Mouse (Mus musculus) heart, embryonic 13.5 days (tissue): ENCODE data around the gene Rflna. TPM values are rescaled to one million over a fixed set of nuclear protein-coding genes. Genes with fewer than 3 reads are reported as not detected.

ENCODE experiments used
- ATAC-seq: fragments of 200-750 bp; cut with Nextera tagmentation; 2 replicates; pipeline ENCODE4 v1.8.0; 2017; ENCODE audit warnings: moderate TSS enrichment; ENCODE audit not compliant: insufficient number of reproducible peaks, low FRiP score, low TSS enrichment; ENCODE audit errors: extremely low read depth
- H3K27ac ChIP-seq: fragments of 300-500 bp; sonication (generic); replicated peaks from 2 replicates; pipeline ENCODE4 v1.5.1; 2015; ENCODE audit warnings: moderate library complexity, mild to moderate bottlenecking, inconsistent platforms
- H3K27me3 ChIP-seq: fragments of 300-500 bp; sonication (generic); replicated peaks from 2 replicates; pipeline ENCODE4 v1.6.1; 2015; ENCODE audit warnings: mild to moderate bottlenecking, inconsistent platforms
- H3K36me3 ChIP-seq: fragments of 300-500 bp; sonication (generic); 2 replicates; pipeline ENCODE4 v1.6.1; 2015; ENCODE audit warnings: mild to moderate bottlenecking, inconsistent platforms
- H3K4me1 ChIP-seq: fragments of 300-500 bp; sonication (generic); 2 replicates; pipeline ENCODE4 v1.6.1; 2015; ENCODE audit warnings: inconsistent platforms
- H3K4me2 ChIP-seq: fragments of 300-500 bp; sonication (generic); 2 replicates; pipeline ENCODE4 v1.6.1; 2015; ENCODE audit warnings: inconsistent platforms, mild to moderate bottlenecking, moderate library complexity
- H3K4me3 ChIP-seq: fragments of 300-500 bp; sonication (generic); 2 replicates; pipeline ENCODE4 v1.5.1; 2015; ENCODE audit warnings: moderate library complexity, mild to moderate bottlenecking, inconsistent platforms
- H3K9ac ChIP-seq: fragments of 300-500 bp; sonication (generic); 2 replicates; pipeline ENCODE4 v1.6.1; 2015; ENCODE audit warnings: inconsistent platforms, mild to moderate bottlenecking, moderate library complexity
- H3K9me3 ChIP-seq: fragments of 300-500 bp; sonication (generic); 2 replicates; pipeline ENCODE4 v1.6.1; 2016; ENCODE audit warnings: inconsistent platforms
- WGBS: fragments of 180-500 bp; shearing (Covaris S2); methylation state at CpG from one replicate; pipeline ENCODE4 v1.1.7; 2015; ENCODE audit warnings: mixed read lengths; 5-methylcytosine and 5-hydroxymethylcytosine counted together
- polyA plus RNA-seq: library from polyadenylated mRNA; unstranded; fragments of >200 nt; fragmentation: Nextera tagmentation; extraction: Ambion mirVana; gene quantifications from 2 replicates; pipeline ENCODE4 v1.2.1, GENCODE M21; 2015

Rflna gene
- polyA plus RNA-seq, 1 experiment from 2014 or later = 1.6 TPM

DNA sequence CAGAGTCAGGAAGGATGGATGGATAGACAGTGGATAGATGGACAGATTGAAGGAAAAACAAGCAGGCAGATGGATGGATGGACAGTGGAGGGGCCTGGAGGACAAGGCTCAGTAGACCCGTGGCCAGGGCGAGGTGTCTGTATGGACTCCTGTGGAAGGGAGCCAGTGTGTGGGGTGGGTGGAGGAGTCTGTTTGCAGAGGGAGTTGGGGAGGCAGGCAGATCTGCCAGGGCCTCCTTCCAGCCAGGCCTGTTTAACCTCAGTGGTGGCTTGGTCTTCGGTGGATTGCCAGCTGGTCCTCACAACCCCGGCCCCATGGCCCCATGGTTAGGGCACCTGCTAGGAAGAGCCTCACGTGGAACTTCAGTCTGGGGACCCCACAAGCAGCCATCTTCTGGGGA is 3.9 kb downstream of the Rflna start:
- peaks cover 52% of the 10 kb centered on the region for H3K4me1 ChIP-seq
- H3K27me3 ChIP-seq = peaks cover 36% of the 10 kb centered on the region
- H3K4me2 ChIP-seq = no peak overlapping the region
- H3K36me3 ChIP-seq = peaks cover 23% of the 10 kb centered on the region
- H3K4me3 ChIP-seq = no peak overlapping the region
- peak overlapping the region; percentile 33 for H3K9ac ChIP-seq
- ATAC-seq = no peak
- H3K27ac ChIP-seq = 0 out of 2 replicates have a peak overlapping the region, but pooled peaks have one; percentile 36
- H3K9me3 ChIP-seq = no peaks in the 10 kb centered on the region
- WGBS = 71% methylated on average over 5 of the region's 5 CpGs

DNA sequence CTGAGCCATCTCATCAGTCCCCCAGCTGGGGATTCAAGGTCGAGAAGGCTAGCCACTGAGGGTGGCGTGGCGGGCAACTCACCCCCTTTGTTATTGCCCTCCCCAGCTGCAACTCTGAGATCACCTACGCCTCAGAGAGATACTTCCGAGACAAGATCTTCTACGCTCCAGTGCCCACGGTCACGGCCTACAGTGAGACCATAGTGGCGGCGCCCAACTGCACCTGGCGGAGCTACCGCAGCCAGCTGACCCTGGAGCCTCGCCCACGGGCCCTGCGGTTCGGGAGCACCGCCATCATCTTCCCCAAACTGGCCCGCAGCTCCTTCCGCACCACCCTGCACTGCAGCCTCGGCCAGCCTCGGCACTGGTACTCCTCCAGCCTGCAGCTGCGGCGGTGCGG is 8.1 kb downstream of the Rflna start:
- Histone ChIP-seq H3K4me2 (no peak overlapping the region), H3K36me3 (peaks cover 52% of the 10 kb centered on the region), H3K9me3 (no peaks in the 10 kb centered on the region), H3K4me3 (no peak overlapping the region), H3K9ac (no peak overlapping the region), H3K27ac (no peak overlapping the region), H3K27me3 (no peaks in the 10 kb centered on the region), H3K4me1 (peaks cover 25% of the 10 kb centered on the region)
- ATAC-seq = no peak
- 92% methylated on average over 24 of the region's 24 CpGs for WGBS

DNA sequence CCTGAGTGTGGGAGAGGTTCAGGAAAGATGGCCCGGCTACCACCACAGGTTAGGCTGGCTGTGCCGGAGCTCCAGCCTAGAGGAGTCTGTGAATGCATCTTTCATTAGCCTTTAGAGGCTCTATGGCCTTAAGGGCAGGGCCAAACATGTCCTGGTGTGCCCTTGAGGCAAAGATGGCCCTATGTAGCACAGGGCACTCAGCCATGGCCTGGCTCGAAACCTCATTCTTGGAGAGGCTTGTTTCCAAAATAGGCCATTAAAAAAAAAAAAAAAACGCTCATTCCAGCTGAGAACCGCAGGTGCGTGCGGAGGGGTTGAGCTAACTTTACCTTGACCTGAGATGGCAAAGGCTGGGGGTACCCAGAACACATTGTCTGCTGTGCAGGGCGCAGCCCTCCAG is 8.6 kb downstream of the Rflna start:
- ATAC-seq = no peak
- Histone ChIP-seq H3K27me3 (no peaks in the 10 kb centered on the region), H3K36me3 (peaks cover 57% of the 10 kb centered on the region), H3K9me3 (no peaks in the 10 kb centered on the region), H3K9ac (no peak overlapping the region), H3K27ac (no peak overlapping the region), H3K4me1 (peaks cover 21% of the 10 kb centered on the region), H3K4me2 (no peak overlapping the region), H3K4me3 (no peak overlapping the region)
- 80% methylated on average over 8 of the region's 8 CpGs for WGBS

DNA sequence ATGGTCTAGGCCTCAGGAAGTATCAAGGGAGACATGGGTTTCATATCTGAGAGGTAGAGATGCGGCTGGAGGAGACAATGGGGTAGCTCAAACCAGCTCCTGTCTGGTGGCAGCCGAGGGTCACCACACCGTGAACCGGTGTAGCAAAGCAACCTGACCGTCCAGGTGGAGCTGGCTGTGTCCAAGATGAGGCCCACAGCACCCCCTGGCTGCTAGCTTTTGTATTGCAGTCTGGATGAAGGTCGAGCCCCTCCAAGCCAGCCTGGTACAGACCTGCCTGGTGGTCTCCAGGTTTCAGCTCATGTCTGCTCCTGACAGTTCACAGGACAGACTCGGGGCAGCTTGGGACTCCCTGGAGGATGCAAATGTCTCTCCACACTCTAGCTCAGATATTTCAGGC is 11.5 kb downstream of the Rflna start:
- H3K4me1 ChIP-seq = peaks cover 12% of the 10 kb centered on the region
- no peak overlapping the region for H3K4me2 ChIP-seq
- no peak for ATAC-seq
- no peak overlapping the region for H3K9ac ChIP-seq
- 57% methylated on average over 7 of the region's 7 CpGs for WGBS
- H3K4me3 ChIP-seq = no peak overlapping the region
- H3K27ac ChIP-seq = no peak overlapping the region
- peaks cover 78% of the 10 kb centered on the region for H3K36me3 ChIP-seq
- no peaks in the 10 kb centered on the region for H3K9me3 ChIP-seq
- no peaks in the 10 kb centered on the region for H3K27me3 ChIP-seq

DNA sequence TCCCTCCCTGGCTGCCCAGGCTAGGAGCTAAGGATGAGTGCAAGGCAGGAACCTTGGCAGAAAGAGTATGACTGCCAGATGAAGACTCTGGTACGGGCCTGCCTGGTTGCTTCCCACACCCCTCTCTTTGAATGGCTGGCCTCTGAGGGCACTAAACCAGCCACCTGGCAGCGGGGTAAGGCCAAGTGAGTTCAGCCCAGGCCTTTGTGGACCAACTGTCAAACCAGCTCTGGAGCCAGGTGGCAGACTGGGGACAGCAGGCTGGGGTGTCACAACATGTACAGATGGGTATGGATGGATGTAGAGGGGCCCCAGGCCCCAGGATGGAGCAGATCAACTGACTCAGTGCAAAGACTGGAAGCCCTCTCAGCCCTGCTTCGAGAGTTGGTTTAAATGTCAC is 12.0 kb downstream of the Rflna start:
- 82% methylated on average over 3 of the region's 3 CpGs for WGBS
- no peak overlapping the region for H3K27ac ChIP-seq
- H3K4me1 ChIP-seq = peaks cover 18% of the 10 kb centered on the region
- H3K4me2 ChIP-seq = no peak overlapping the region
- no peaks in the 10 kb centered on the region for H3K27me3 ChIP-seq
- no peak overlapping the region for H3K4me3 ChIP-seq
- no peak for ATAC-seq
- H3K9me3 ChIP-seq = no peaks in the 10 kb centered on the region
- no peak overlapping the region for H3K9ac ChIP-seq
- H3K36me3 ChIP-seq = peaks cover 77% of the 10 kb centered on the region

DNA sequence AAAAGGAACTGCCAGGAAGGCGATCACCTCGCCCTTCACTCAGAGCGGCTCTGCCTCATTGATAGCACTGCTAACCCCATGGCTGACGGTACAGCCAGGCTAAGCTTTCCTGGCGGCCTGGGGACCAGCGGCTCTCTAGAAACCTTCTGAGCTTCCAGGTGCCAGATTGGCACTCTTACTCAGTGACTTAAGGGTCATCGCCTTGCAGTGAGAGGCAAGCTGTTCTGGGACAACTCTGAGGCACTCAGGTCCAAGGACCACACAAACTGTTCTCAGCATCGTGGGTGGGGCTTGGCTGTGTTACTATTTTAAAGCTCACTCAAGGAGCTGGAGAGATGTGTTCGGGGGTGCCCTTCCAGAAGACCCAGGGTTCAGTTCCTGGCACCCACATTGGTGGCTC is 12.6 kb downstream of the Rflna start:
- H3K4me2 ChIP-seq = no peak overlapping the region
- 73% methylated on average over 9 of the region's 9 CpGs for WGBS
- no peak overlapping the region for H3K4me3 ChIP-seq
- H3K36me3 ChIP-seq = peaks cover 77% of the 10 kb centered on the region
- H3K4me1 ChIP-seq = peaks cover 22% of the 10 kb centered on the region
- no peak overlapping the region for H3K27ac ChIP-seq
- no peaks in the 10 kb centered on the region for H3K9me3 ChIP-seq
- H3K9ac ChIP-seq = no peak overlapping the region
- ATAC-seq = no peak
- H3K27me3 ChIP-seq = no peaks in the 10 kb centered on the region

DNA sequence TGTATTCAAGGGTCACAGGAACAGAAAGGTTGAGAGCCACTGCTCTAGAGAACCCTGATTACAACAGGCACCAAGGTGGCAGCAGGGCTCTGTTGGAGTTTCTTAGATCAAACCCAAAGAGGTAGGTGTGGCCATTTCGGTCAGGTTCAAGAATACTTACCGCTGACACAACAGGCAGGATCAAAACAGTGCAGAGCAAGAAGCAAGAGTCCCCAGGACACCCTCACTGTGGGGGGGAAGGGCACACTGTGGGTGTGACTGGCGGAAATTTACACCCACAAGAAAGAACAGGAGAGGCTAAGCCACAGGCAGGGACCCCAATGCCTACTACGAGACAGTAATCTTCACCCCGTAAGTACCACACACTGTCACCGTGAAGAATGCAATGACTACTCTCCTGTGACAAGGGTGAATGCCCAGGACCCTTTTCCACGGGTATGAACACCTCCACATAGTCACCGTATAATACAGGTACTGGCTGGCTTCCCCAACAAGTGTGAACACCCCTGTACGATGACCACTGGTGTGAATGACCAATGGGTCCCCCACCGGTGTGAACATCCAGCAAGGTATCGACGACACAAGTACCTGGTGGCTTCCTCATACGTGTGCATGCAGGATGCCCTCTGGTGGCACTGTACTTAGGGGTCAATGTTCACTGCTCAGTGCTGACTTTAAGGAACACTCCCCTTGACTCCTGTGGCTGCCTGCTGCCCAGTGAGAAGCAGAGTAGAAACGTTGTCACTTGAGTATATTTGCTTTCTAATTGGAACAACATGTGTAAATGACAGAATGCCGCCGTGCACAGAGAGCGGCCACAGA is 13.6 kb downstream of the Rflna start:
- 87% methylated on average over 17 of the region's 17 CpGs for WGBS
- ATAC-seq = no peak
- Histone ChIP-seq H3K36me3 (peaks cover 77% of the 10 kb centered on the region), H3K4me2 (no peak overlapping the region), H3K4me1 (peaks cover 22% of the 10 kb centered on the region), H3K9ac (no peak overlapping the region), H3K9me3 (no peaks in the 10 kb centered on the region), H3K27me3 (no peaks in the 10 kb centered on the region), H3K27ac (no peak overlapping the region), H3K4me3 (no peak overlapping the region)

DNA sequence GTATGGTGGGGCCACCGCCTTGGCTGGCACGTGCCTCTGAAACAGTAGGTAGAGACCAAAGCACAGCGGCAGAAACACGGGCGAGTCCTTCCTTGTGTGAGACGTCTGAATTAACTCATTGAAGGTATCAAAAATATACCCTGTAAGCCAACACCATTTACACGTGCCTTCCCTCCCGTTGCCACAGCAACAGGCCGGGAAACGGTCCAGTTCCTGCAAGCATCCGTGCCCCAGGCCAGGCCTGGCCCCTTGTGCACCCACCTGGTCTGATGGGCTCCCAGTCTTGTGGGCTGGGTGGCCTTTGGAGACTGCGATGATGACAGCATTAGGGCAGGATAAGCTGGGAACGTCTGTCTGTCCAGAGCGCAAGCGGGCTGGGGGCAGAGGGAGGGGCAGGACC is 14.3 kb downstream of the Rflna start:
- ATAC-seq = no peak
- 83% methylated on average over 15 of the region's 15 CpGs for WGBS
- Histone ChIP-seq H3K36me3 (peaks cover 84% of the 10 kb centered on the region), H3K9ac (no peak overlapping the region), H3K9me3 (no peaks in the 10 kb centered on the region), H3K4me1 (peaks cover 22% of the 10 kb centered on the region), H3K4me2 (no peak overlapping the region), H3K27me3 (no peaks in the 10 kb centered on the region), H3K4me3 (no peak overlapping the region), H3K27ac (no peak overlapping the region)

DNA sequence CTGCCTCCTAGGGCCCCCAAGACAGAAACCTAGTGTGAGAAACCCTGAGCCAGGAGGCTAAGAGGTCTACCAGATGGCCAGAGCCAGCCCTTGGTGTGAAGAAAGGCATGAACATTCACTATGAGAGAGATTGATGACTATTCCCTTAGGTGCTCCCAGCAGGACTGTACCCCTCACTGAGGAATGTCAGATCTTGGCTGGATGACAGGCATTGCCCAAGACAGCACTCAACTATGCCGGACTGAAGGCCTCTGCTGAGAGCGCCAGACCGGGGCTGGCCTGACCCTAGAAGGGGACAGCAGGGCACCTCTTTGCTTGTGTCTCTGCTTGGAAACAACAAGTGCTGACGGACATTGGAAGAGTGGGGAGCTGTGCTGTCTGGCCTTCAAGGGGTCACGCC is 16.1 kb downstream of the Rflna start:
- Histone ChIP-seq H3K9ac (no peak overlapping the region), H3K9me3 (no peaks in the 10 kb centered on the region), H3K4me3 (no peak overlapping the region), H3K4me1 (peaks cover 22% of the 10 kb centered on the region), H3K27me3 (no peaks in the 10 kb centered on the region), H3K27ac (no peak overlapping the region), H3K4me2 (no peak overlapping the region), H3K36me3 (peaks cover 88% of the 10 kb centered on the region)
- no peak for ATAC-seq
- whole genome bisulfite sequencing = 57% methylated on average over 5 of the region's 5 CpGs

DNA sequence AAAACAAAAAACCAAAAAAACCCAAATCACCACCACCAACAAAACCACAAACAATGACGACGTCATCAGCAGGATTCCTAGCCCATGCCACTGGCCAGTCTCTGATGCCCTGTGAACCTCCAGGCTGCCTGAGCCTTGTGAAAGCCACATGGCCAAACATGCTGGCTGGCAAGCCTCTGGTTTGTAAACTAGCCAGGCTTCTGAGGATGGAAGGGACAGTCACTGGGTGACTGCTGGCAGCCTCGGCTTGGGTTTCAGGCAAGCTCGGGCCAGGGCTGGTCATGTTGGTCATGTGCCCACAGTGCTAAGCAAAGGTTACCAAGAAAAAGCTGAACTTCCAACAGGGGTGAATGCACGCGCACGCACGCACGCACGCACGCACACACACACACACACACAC is 18.3 kb downstream of the Rflna start:
- ATAC-seq = no peak
- Histone ChIP-seq H3K36me3 (peaks cover 93% of the 10 kb centered on the region), H3K4me1 (peaks cover 17% of the 10 kb centered on the region), H3K4me3 (no peak overlapping the region), H3K27me3 (no peaks in the 10 kb centered on the region), H3K9ac (no peak overlapping the region), H3K4me2 (no peak overlapping the region), H3K27ac (no peak overlapping the region), H3K9me3 (no peaks in the 10 kb centered on the region)
- 88% methylated on average over 11 of the region's 11 CpGs for WGBS

DNA sequence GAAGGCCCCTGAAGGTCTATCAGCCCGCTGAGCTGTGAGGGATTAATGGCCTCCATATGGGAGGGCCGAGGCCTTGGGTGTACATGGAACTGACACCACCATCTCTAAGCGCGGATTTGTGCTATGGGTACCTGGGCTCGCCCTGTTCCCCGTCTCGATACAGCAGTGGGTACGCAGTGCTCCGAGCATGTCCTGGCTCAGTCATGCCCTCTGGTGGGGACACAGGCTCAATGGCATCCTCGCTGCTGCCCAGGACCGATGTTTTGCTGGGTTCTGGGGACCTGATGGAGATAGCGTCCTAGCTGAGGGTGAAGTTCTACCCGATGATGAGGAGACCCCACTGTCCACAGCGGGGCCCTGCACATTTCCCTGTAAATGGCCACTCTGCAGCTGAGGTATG is 21.0 kb downstream of the Rflna start:
- no peak overlapping the region for H3K4me2 ChIP-seq
- H3K9ac ChIP-seq = no peak overlapping the region
- no peaks in the 10 kb centered on the region for H3K9me3 ChIP-seq
- peaks cover 15% of the 10 kb centered on the region for H3K4me1 ChIP-seq
- no peak for ATAC-seq
- 83% methylated on average over 14 of the region's 14 CpGs for WGBS
- H3K27me3 ChIP-seq = no peaks in the 10 kb centered on the region
- H3K4me3 ChIP-seq = no peak overlapping the region
- peaks cover 93% of the 10 kb centered on the region for H3K36me3 ChIP-seq
- H3K27ac ChIP-seq = no peak overlapping the region

DNA sequence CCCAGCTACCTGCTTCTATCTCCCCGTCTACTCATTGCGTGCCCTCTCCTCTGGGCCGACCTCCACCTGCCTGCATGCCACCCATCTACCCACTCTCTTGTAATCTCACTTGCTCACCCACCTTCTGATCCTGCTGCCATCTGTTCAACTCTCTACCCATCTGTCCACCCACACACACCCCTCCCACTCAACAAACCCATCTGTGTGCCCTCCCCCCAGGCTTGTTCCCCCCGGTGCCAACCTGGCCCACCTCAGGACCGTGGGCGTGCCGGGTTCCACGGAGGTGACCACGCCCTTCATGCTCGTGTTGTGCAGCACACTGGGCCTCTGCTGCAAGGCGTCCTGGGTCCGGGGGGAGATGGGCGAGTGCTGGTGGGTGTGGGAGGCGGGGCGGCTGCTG is 25.4 kb downstream of the Rflna start:
- ATAC-seq = no peak
- Histone ChIP-seq H3K27ac (no peak overlapping the region), H3K36me3 (peaks cover 100% of the 10 kb centered on the region), H3K9me3 (no peaks in the 10 kb centered on the region), H3K4me1 (no peaks in the 10 kb centered on the region), H3K27me3 (no peaks in the 10 kb centered on the region), H3K9ac (no peak overlapping the region), H3K4me2 (no peak overlapping the region), H3K4me3 (no peak overlapping the region)
- 93% methylated on average over 15 of the region's 15 CpGs for WGBS
